Mouse (Mus musculus) testis, adult 2 months (tissue): ENCODE results near the gene Gm47959. TPM values are rescaled to one million over a fixed set of nuclear protein-coding genes. Genes with fewer than 3 reads are reported as not detected.

Source experiments
- H3K27ac ChIP-seq: fragments of 200-500 bp; 2 replicates; pipeline ENCODE4 v1.5.1; 2012; ENCODE audit warnings: low read depth, low read length; ENCODE audit not compliant: control insufficient read depth, insufficient read depth
- H3K27me3 ChIP-seq: fragments of 200-500 bp; 2 replicates; pipeline ENCODE4 v1.6.1; 2012; ENCODE audit warnings: mild to moderate bottlenecking, low read length, moderate library complexity; ENCODE audit not compliant: control insufficient read depth, insufficient read depth
- H3K36me3 ChIP-seq: fragments of 200-500 bp; 2 replicates; pipeline ENCODE4 v1.6.1; 2012; ENCODE audit warnings: mild to moderate bottlenecking, low read length; ENCODE audit not compliant: control insufficient read depth, insufficient read depth
- H3K4me1 ChIP-seq: fragments of 200-500 bp; 2 replicates; pipeline ENCODE4 v1.6.1; 2012; ENCODE audit warnings: low read length; ENCODE audit not compliant: control insufficient read depth, insufficient read depth
- H3K4me3 ChIP-seq: fragments of 200-500 bp; 2 replicates; pipeline ENCODE4 v1.5.1; 2012; ENCODE audit warnings: low read depth, mild to moderate bottlenecking, low read length, moderate library complexity, mixed read lengths; ENCODE audit not compliant: control insufficient read depth
- CTCF ChIP-seq: fragments of 200-500 bp; IDR thresholded peaks from 2 replicates; pipeline ENCODE4 v1.5.1; 2012; ENCODE audit warnings: low read depth, mild to moderate bottlenecking, inconsistent platforms, low read length, moderate library complexity; ENCODE audit not compliant: control insufficient read depth, insufficient read depth, insufficient replicate concordance
- POLR2A ChIP-seq: fragments of 200-500 bp; IDR thresholded peaks from 2 replicates; pipeline ENCODE4 v1.6.1; 2012; ENCODE audit warnings: low read depth, mild to moderate bottlenecking, inconsistent platforms, low read length, moderate library complexity; ENCODE audit not compliant: control insufficient read depth
- polyA plus RNA-seq: library from polyadenylated mRNA; depleted of rRNA; stranded (reverse); fragments of >200 nt; gene quantifications from 2 replicates; pipeline ENCODE4 v1.2.3, GENCODE M21; 2012

The Gm47959 gene
- polyA plus RNA-seq, 1 experiment: not detected

- Histone ChIP-seq H3K27me3 (no peaks in the 10 kb centered on the region), H3K27ac (no peak overlapping the region), H3K4me1 (no peaks in the 10 kb centered on the region), H3K36me3 (no peaks in the 10 kb centered on the region), H3K4me3 (no peak overlapping the region)
- TF ChIP-seq CTCF: no peak
- TF ChIP-seq POLR2A: no peak
Observed at GRCm38 (mm10) chr1:82977840-82978239, 22.5 kb upstream of the Gm47959 start.

DNA sequence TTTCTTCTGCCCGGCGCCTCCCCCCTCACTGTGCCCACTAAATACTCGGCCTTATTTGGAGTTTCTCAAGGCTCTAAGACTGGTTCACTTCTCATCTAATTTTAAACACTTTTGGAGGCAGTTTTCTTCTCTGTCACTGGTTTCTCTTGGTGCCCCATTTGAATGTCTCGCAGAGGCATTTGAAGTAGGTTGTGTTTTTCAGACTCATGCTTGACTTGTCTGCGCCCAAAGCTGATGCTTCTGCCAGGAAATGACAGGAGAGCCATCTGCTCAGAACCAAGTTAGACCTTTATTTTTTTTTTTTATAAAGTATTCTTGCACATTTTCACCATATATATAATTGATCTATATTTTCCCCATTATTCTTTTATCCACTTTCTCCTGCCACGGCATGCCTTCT is 13.6 kb upstream of the Gm47959 start:
- no peak overlapping the region for H3K4me3 ChIP-seq
- H3K36me3 ChIP-seq: no peaks in the 10 kb centered on the region
- H3K27me3 ChIP-seq: no peaks in the 10 kb centered on the region
- H3K27ac ChIP-seq: no peak overlapping the region
- TF ChIP-seq CTCF: no peak
- TF ChIP-seq POLR2A: no peak
- no peaks in the 10 kb centered on the region for H3K4me1 ChIP-seq

DNA sequence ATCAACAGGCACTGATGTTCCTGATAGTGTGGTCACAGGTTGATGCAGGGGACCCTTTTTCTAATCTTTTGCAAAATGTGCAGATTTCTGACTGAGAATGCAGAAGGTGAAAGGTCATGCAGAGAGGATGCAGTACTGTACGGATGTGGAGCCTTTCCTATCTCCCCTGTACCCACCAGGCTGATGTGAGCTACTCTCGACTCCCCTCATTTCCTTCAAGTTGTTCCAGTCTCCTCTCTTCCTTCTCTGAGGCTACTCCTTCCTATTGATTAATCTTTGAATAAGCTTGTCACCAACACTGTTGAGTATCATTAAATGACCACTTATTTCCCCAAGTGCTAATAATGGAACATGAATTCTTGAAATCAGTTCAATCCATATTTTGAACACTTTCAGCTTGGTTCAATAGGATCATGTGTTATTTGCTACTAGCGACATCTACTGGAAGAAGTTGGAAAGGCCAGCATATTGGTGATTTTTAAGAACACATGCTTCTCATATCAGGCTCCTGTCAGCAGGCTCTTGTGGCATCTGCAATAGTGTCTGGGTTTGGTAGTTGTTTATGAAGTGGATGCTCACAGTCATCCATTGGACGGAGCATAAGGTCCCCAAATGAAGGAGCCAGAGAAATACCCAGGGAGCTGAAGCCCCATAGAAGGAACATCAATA is 12.7 kb upstream of the Gm47959 start:
- no peak overlapping the region for H3K4me3 ChIP-seq

GRCm38 (mm10) chr1:82991062-82991461 is 9.3 kb upstream of the Gm47959 start:
- Histone ChIP-seq H3K4me3 (no peak overlapping the region), H3K4me1 (no peaks in the 10 kb centered on the region), H3K36me3 (no peaks in the 10 kb centered on the region), H3K27me3 (no peaks in the 10 kb centered on the region), H3K27ac (no peak overlapping the region)
- TF ChIP-seq CTCF: no peak
- TF ChIP-seq POLR2A: no peak

More for the DNA sequence above, 12.7 kb upstream of the Gm47959 start:
- TF ChIP-seq CTCF (no peak), POLR2A (no peak)
- H3K4me1 ChIP-seq: no peaks in the 10 kb centered on the region
- H3K27ac ChIP-seq: no peak overlapping the region
- no peaks in the 10 kb centered on the region for H3K27me3 ChIP-seq
- H3K36me3 ChIP-seq: no peaks in the 10 kb centered on the region

GRCm38 (mm10) chr1:82991596-82991995 is 8.8 kb upstream of the Gm47959 start:
- no peaks in the 10 kb centered on the region for H3K4me1 ChIP-seq
- no peaks in the 10 kb centered on the region for H3K36me3 ChIP-seq
- no peak overlapping the region for H3K27ac ChIP-seq
- no peak for TF ChIP-seq CTCF
- TF ChIP-seq POLR2A: no peak
- H3K27me3 ChIP-seq: no peaks in the 10 kb centered on the region
- H3K4me3 ChIP-seq: no peak overlapping the region

GRCm38 (mm10) chr1:82992093-82992492 is 8.3 kb upstream of the Gm47959 start:
- TF ChIP-seq CTCF (no peak), POLR2A (no peak)
- Histone ChIP-seq H3K4me1 (no peaks in the 10 kb centered on the region), H3K4me3 (no peak overlapping the region), H3K27ac (no peak overlapping the region), H3K27me3 (no peaks in the 10 kb centered on the region), H3K36me3 (no peaks in the 10 kb centered on the region)

DNA sequence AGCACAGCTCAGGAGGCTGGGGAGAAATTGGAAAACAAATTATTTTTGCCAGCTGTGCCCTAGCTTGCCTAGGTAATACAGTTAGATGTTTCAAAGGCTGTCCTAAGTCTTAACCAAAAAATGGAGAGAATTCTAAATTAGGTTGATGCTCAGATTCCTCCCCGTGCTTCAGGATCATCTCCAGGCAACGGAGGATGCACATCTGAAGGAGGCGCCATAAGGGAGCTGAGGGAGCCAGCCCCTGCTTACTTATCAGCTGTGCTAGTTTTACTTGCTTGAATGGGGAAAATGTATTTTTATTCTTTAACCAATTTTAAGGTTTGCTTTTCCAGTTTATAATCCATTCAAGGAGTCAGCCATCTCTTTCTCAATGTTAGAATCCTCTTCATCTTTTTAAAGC is 6.4 kb upstream of the Gm47959 start:
- TF ChIP-seq CTCF (no peak), POLR2A (no peak)
- H3K4me3 ChIP-seq: no peak overlapping the region
- H3K27ac ChIP-seq: no peak overlapping the region
- H3K36me3 ChIP-seq: no peaks in the 10 kb centered on the region
- no peaks in the 10 kb centered on the region for H3K4me1 ChIP-seq
- H3K27me3 ChIP-seq: no peaks in the 10 kb centered on the region
